Mouse (Mus musculus): ENCODE results near the gene Tapbpl. TPM values are rescaled to one million over a fixed set of nuclear protein-coding genes. Genes with fewer than 3 reads are reported as not detected.

The Tapbpl gene
- total RNA-seq, 1 experiment, result 4.2 TPM

DNA sequence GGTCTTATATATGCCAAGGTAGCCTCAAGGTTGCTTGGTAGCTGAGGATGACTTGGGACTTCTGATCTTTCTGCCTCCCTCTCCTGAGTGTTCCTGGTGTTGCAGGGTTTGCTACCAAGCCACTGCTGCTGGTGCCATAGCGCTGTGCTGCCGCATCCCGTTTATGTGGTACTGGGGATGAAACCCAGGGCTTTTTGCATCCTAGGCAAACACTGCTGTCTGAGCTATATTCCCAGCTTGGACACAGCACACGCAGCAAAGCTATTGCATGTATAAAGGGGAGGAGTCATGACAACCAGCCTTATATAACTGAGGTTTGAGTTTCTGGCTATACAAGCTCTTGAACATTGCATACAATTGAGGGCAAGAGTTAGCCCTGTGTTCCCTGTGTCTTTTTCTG, 5.8 kb upstream of the Tapbpl start:
- no peak overlapping the region for H3K27ac ChIP-seq (ENCODE audit: insufficient read depth, low read depth, low read length, poor library complexity, severe bottlenecking)
- TF ChIP-seq ZC3H11A (IDR thresholded peaks at IDR 0.05; ENCODE audit: borderline replicate concordance, low read depth, low read length) (no peak), HCFC1 (IDR thresholded peaks at IDR 0.05; ENCODE audit: borderline replicate concordance, insufficient read depth, low read length) (no peak), ZNF384 (IDR thresholded peaks at IDR 0.05; ENCODE audit: low read depth, low read length) (no peak), CHD2 (IDR thresholded peaks at IDR 0.05; ENCODE audit: low read depth, low read length) (no peak), MAFK (IDR thresholded peaks at IDR 0.05; ENCODE audit: insufficient read depth, low read depth, low read length) (no peak)

GRCm38 (mm10) chr6:125236782-125237181, 5.1 kb upstream of the Tapbpl start, which contains the start of gene Cd27:
Gene Cd27 (minus strand): TSS chr6:125237010.
- in situ Hi-C loops (cut with MboI; ENCODE audit: low sequenced_read_pairs in 2 of 2, unreplicated experiment in 2 of 2), result no loop called here
- no peak within 1 kb of the TSS for H3K27ac ChIP-seq (ENCODE audit: insufficient read depth, low read depth, low read length, poor library complexity, severe bottlenecking)
- TF ChIP-seq ZNF384 (IDR thresholded peaks at IDR 0.05; ENCODE audit: low read depth, low read length) (no peak), CHD2 (IDR thresholded peaks at IDR 0.05; ENCODE audit: low read depth, low read length) (no peak), ZC3H11A (IDR thresholded peaks at IDR 0.05; ENCODE audit: borderline replicate concordance, low read depth, low read length) (no peak), HCFC1 (IDR thresholded peaks at IDR 0.05; ENCODE audit: borderline replicate concordance, insufficient read depth, low read length) (no peak), MAFK (IDR thresholded peaks at IDR 0.05; ENCODE audit: insufficient read depth, low read depth, low read length) (no peak)
- H3K9ac ChIP-seq (ENCODE audit: insufficient read depth, low read depth, low read length, poor library complexity, severe bottlenecking), result no peak within 1 kb of the TSS
- H3K36me3 ChIP-seq (ENCODE audit: control insufficient read depth, insufficient read depth, low read length, poor library complexity, severe bottlenecking), result no peaks in the 10 kb centered on the region
- no peak for DNase-seq (ENCODE audit: low read depth, low spot score)
- H3K4me3 ChIP-seq (ENCODE audit: insufficient read depth in 1 of 2, low read depth in 1 of 2, low read length in 2 of 2, poor library complexity in 1 of 2, severe bottlenecking in 1 of 2), result no peak within 1 kb of the TSS
- no peaks in the 10 kb centered on the region for H3K9me3 ChIP-seq (ENCODE audit: control insufficient read depth, insufficient read depth, low read depth, low read length)
- H3K4me1 ChIP-seq (ENCODE audit: control insufficient read depth in 2 of 2, insufficient read depth in 2 of 2, low read length in 2 of 2, poor library complexity in 1 of 2), result peaks cover 3 to 7% of the 10 kb centered on the region in 2 experiments; a peak in 3 of 4 replicates

More for the DNA sequence above, 5.8 kb upstream of the Tapbpl start:
- no peak for DNase-seq (ENCODE audit: low read depth, low spot score)
- Histone ChIP-seq H3K9me3 (ENCODE audit: control insufficient read depth, insufficient read depth, low read depth, low read length) (no peaks in the 10 kb centered on the region), H3K9ac (ENCODE audit: insufficient read depth, low read depth, low read length, poor library complexity, severe bottlenecking) (no peak overlapping the region), H3K4me1 (ENCODE audit: control insufficient read depth in 2 of 2, insufficient read depth in 2 of 2, low read length in 2 of 2, poor library complexity in 1 of 2) (peaks cover 0 to 6% of the 10 kb centered on the region in 2 experiments; a peak in 1 of 4 replicates), H3K4me3 (ENCODE audit: insufficient read depth in 1 of 2, low read depth in 1 of 2, low read length in 2 of 2, poor library complexity in 1 of 2, severe bottlenecking in 1 of 2) (no peak overlapping the region), H3K36me3 (ENCODE audit: control insufficient read depth, insufficient read depth, low read length, poor library complexity, severe bottlenecking) (no peaks in the 10 kb centered on the region)
- in situ Hi-C loops (cut with MboI; ENCODE audit: low sequenced_read_pairs in 2 of 2, unreplicated experiment in 2 of 2), result no loop called here

- no peaks in the 10 kb centered on the region for H3K9me3 ChIP-seq (ENCODE audit: control insufficient read depth, insufficient read depth, low read depth, low read length)
- no peak for TF ChIP-seq ZC3H11A (IDR thresholded peaks at IDR 0.05; ENCODE audit: borderline replicate concordance, low read depth, low read length)
- TF ChIP-seq CHD2 (IDR thresholded peaks at IDR 0.05; ENCODE audit: low read depth, low read length), result no peak
- no peak for TF ChIP-seq MAFK (IDR thresholded peaks at IDR 0.05; ENCODE audit: insufficient read depth, low read depth, low read length)
- no peak for TF ChIP-seq HCFC1 (IDR thresholded peaks at IDR 0.05; ENCODE audit: borderline replicate concordance, insufficient read depth, low read length)
- in situ Hi-C loops (cut with MboI; ENCODE audit: low sequenced_read_pairs in 2 of 2, unreplicated experiment in 2 of 2), result no loop called here
- no peak overlapping the region for H3K4me3 ChIP-seq (ENCODE audit: insufficient read depth in 1 of 2, low read depth in 1 of 2, low read length in 2 of 2, poor library complexity in 1 of 2, severe bottlenecking in 1 of 2)
- no peak overlapping the region for H3K27ac ChIP-seq (ENCODE audit: insufficient read depth, low read depth, low read length, poor library complexity, severe bottlenecking)
- DNase-seq (ENCODE audit: low read depth, low spot score), result no peak
- no peak overlapping the region for H3K9ac ChIP-seq (ENCODE audit: insufficient read depth, low read depth, low read length, poor library complexity, severe bottlenecking)
- peaks cover 3 to 9% of the 10 kb centered on the region in 2 experiments; a peak in 3 of 4 replicates for H3K4me1 ChIP-seq (ENCODE audit: control insufficient read depth in 2 of 2, insufficient read depth in 2 of 2, low read length in 2 of 2, poor library complexity in 1 of 2)
- no peaks in the 10 kb centered on the region for H3K36me3 ChIP-seq (ENCODE audit: control insufficient read depth, insufficient read depth, low read length, poor library complexity, severe bottlenecking)
These were observed 4.7 kb upstream of the Tapbpl start for GRCm38 (mm10) chr6:125236341-125236740.

DNA sequence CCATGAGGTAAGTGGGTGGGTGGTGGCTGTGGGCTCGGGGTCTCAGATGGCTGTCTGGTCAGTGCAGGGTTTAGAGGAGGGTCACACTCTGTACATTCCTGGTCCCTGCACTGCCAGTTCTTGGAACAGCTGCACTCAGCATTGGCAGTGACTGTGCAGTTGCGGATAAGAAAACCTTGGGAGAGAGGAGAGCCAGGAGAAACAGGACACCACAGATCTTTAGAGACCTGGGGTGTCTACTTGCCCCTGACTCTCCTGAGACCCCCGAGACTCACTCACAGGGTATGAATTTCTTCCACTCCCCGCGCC, 2.8 kb upstream of the Tapbpl start:
- TF ChIP-seq CHD2 (IDR thresholded peaks at IDR 0.05; ENCODE audit: low read depth, low read length) (no peak), MAFK (IDR thresholded peaks at IDR 0.05; ENCODE audit: insufficient read depth, low read depth, low read length) (no peak), ZNF384 (IDR thresholded peaks at IDR 0.05; ENCODE audit: low read depth, low read length) (no peak), HCFC1 (IDR thresholded peaks at IDR 0.05; ENCODE audit: borderline replicate concordance, insufficient read depth, low read length) (no peak), ZC3H11A (IDR thresholded peaks at IDR 0.05; ENCODE audit: borderline replicate concordance, low read depth, low read length) (no peak)
- Histone ChIP-seq H3K27ac (ENCODE audit: insufficient read depth, low read depth, low read length, poor library complexity, severe bottlenecking) (no peak overlapping the region), H3K9ac (ENCODE audit: insufficient read depth, low read depth, low read length, poor library complexity, severe bottlenecking) (no peak overlapping the region), H3K4me3 (ENCODE audit: insufficient read depth in 1 of 2, low read depth in 1 of 2, low read length in 2 of 2, poor library complexity in 1 of 2, severe bottlenecking in 1 of 2) (no peak overlapping the region), H3K36me3 (ENCODE audit: control insufficient read depth, insufficient read depth, low read length, poor library complexity, severe bottlenecking) (no peaks in the 10 kb centered on the region), H3K4me1 (ENCODE audit: control insufficient read depth in 2 of 2, insufficient read depth in 2 of 2, low read length in 2 of 2, poor library complexity in 1 of 2) (peaks cover 3 to 17% of the 10 kb centered on the region in 2 experiments; a peak in 3 of 4 replicates), H3K9me3 (ENCODE audit: control insufficient read depth, insufficient read depth, low read depth, low read length) (no peaks in the 10 kb centered on the region)
- no peak for DNase-seq (ENCODE audit: low read depth, low spot score)
- in situ Hi-C loops (cut with MboI; ENCODE audit: low sequenced_read_pairs in 2 of 2, unreplicated experiment in 2 of 2), result no loop called here
